Mouse (Mus musculus): Measurements from ENCODE around the gene Kcnn1. TPM values are rescaled to one million over a fixed set of nuclear protein-coding genes. Genes with fewer than 3 reads are reported as not detected.

Gene Kcnn1
- polyA plus RNA-seq, 1 experiment: 6.4 TPM

GRCm38 (mm10) chr8:70821992-70822391 is 41.1 kb downstream of the Kcnn1 start:
- Histone ChIP-seq H3K27ac (ENCODE audit: control insufficient read depth, insufficient read depth, low read length) (no peak overlapping the region), H3K4me1 (replicated peaks; ENCODE audit: control insufficient read depth, insufficient read depth, low read length) (no peaks in the 10 kb centered on the region; the same call in 1 of the 2 replicates), H3K27me3 (ENCODE audit: control insufficient read depth, insufficient read depth, low read length) (no peaks in the 10 kb centered on the region), H3K4me3 (ENCODE audit: control insufficient read depth, insufficient read depth, low read length) (no peak overlapping the region), H3K36me3 (ENCODE audit: control insufficient read depth, insufficient read depth, low read length) (no peaks in the 10 kb centered on the region)
- 70% methylated on average over 11 of the region's 11 CpGs for WGBS
- DNase-seq: no peak
- TF ChIP-seq POLR2A (IDR thresholded peaks at IDR 0.05; ENCODE audit: control insufficient read depth, extremely low read depth, insufficient read depth, low read length, poor library complexity): no peak
- no peak for TF ChIP-seq CTCF (IDR thresholded peaks at IDR 0.05; ENCODE audit: borderline replicate concordance, control insufficient read depth, extremely low read depth, insufficient read depth, low read length, poor library complexity)

GRCm38 (mm10) chr8:70821399-70821962 is 41.6 kb downstream of the Kcnn1 start:
- H3K36me3 ChIP-seq (ENCODE audit: control insufficient read depth, insufficient read depth, low read length): no peaks in the 10 kb centered on the region
- 25% methylated on average over 30 of the region's 30 CpGs for WGBS
- H3K4me1 ChIP-seq (replicated peaks; ENCODE audit: control insufficient read depth, insufficient read depth, low read length): no peaks in the 10 kb centered on the region; the same call in 1 of the 2 replicates
- H3K27ac ChIP-seq (ENCODE audit: control insufficient read depth, insufficient read depth, low read length): no peak overlapping the region
- no peak overlapping the region for H3K4me3 ChIP-seq (ENCODE audit: control insufficient read depth, insufficient read depth, low read length)
- TF ChIP-seq CTCF (IDR thresholded peaks at IDR 0.05; ENCODE audit: borderline replicate concordance, control insufficient read depth, extremely low read depth, insufficient read depth, low read length, poor library complexity) (peak; percentile 99), POLR2A (IDR thresholded peaks at IDR 0.05; ENCODE audit: control insufficient read depth, extremely low read depth, insufficient read depth, low read length, poor library complexity) (no peak)
- peak; percentile 70 for DNase-seq
- H3K27me3 ChIP-seq (ENCODE audit: control insufficient read depth, insufficient read depth, low read length): no peaks in the 10 kb centered on the region

GRCm38 (mm10) chr8:70820101-70820935 is 42.7 kb downstream of the Kcnn1 start:
- TF ChIP-seq POLR2A (IDR thresholded peaks at IDR 0.05; ENCODE audit: control insufficient read depth, extremely low read depth, insufficient read depth, low read length, poor library complexity): no peak
- no peak for TF ChIP-seq CTCF (IDR thresholded peaks at IDR 0.05; ENCODE audit: borderline replicate concordance, control insufficient read depth, extremely low read depth, insufficient read depth, low read length, poor library complexity)
- Histone ChIP-seq H3K27me3 (ENCODE audit: control insufficient read depth, insufficient read depth, low read length) (no peaks in the 10 kb centered on the region), H3K4me3 (ENCODE audit: control insufficient read depth, insufficient read depth, low read length) (no peak overlapping the region), H3K27ac (ENCODE audit: control insufficient read depth, insufficient read depth, low read length) (no peak overlapping the region), H3K36me3 (ENCODE audit: control insufficient read depth, insufficient read depth, low read length) (no peaks in the 10 kb centered on the region), H3K4me1 (replicated peaks; ENCODE audit: control insufficient read depth, insufficient read depth, low read length) (no peaks in the 10 kb centered on the region; the same call in 1 of the 2 replicates)
- no peak for DNase-seq
- WGBS: 90% methylated on average over 31 of the region's 31 CpGs

DNA sequence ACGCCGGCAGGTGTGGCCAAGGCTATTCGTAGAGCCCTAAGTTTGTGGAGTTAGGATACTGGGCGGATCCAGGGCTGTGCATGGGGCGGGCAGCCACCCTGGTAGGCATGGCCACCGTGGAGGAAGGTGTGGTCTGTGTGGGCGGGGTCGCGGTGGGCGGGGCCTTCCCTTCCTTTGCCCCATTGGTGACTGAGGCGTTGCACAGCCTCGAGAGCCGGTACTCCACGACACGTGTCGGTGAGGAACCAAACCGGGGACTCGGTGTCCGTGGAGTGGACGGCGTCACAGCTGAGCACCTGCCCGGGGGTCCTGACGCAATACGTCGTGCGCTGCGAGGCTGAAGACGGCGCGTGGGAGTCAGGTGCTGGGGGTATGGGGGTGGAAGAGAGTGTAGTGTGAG is 46.4 kb downstream of the Kcnn1 start:
- no peak for DNase-seq
- H3K4me1 ChIP-seq (replicated peaks; ENCODE audit: control insufficient read depth, insufficient read depth, low read length): peaks cover 8% of the 10 kb centered on the region
- 0 out of 2 replicates have a peak, but pooled peaks cover 3% of the 10 kb centered on the region for H3K36me3 ChIP-seq (ENCODE audit: control insufficient read depth, insufficient read depth, low read length)
- no peak for TF ChIP-seq POLR2A (IDR thresholded peaks at IDR 0.05; ENCODE audit: control insufficient read depth, extremely low read depth, insufficient read depth, low read length, poor library complexity)
- no peak for TF ChIP-seq CTCF (IDR thresholded peaks at IDR 0.05; ENCODE audit: borderline replicate concordance, control insufficient read depth, extremely low read depth, insufficient read depth, low read length, poor library complexity)
- H3K27ac ChIP-seq (ENCODE audit: control insufficient read depth, insufficient read depth, low read length): no peak overlapping the region
- H3K4me3 ChIP-seq (ENCODE audit: control insufficient read depth, insufficient read depth, low read length): no peak overlapping the region
- WGBS: 82% methylated on average over 30 of the region's 30 CpGs
- no peaks in the 10 kb centered on the region for H3K27me3 ChIP-seq (ENCODE audit: control insufficient read depth, insufficient read depth, low read length)

DNA sequence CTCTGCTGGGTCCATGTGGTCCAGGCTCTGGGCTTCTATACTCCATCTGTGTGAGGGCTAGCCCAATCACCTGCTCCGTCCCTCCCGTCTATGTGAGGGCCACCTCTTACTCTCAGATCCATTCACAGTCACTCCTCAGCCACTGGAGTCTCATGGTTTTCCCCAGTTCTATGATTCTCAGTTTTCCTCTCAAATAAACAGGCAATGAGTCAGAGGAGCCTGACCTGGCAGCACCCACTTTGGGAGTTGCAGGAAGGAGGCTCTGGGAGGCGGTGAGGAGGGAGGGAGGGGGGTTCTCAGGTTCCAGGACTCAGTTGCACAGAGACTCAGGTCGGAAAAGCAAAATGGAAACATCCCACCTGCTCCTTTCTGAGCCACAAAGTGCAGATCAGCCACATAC is 50.2 kb downstream of the Kcnn1 start:
- no peak for TF ChIP-seq CTCF (IDR thresholded peaks at IDR 0.05; ENCODE audit: borderline replicate concordance, control insufficient read depth, extremely low read depth, insufficient read depth, low read length, poor library complexity)
- TF ChIP-seq POLR2A (IDR thresholded peaks at IDR 0.05; ENCODE audit: control insufficient read depth, extremely low read depth, insufficient read depth, low read length, poor library complexity): no peak
- Histone ChIP-seq H3K27ac (ENCODE audit: control insufficient read depth, insufficient read depth, low read length) (no peak overlapping the region), H3K36me3 (ENCODE audit: control insufficient read depth, insufficient read depth, low read length) (0 out of 2 replicates have a peak, but pooled peaks cover 3% of the 10 kb centered on the region), H3K4me3 (ENCODE audit: control insufficient read depth, insufficient read depth, low read length) (no peak overlapping the region), H3K4me1 (replicated peaks; ENCODE audit: control insufficient read depth, insufficient read depth, low read length) (peaks cover 44% of the 10 kb centered on the region), H3K27me3 (ENCODE audit: control insufficient read depth, insufficient read depth, low read length) (no peaks in the 10 kb centered on the region)
- 90% methylated on average over 4 of the region's 4 CpGs for WGBS
- no peak for DNase-seq

DNA sequence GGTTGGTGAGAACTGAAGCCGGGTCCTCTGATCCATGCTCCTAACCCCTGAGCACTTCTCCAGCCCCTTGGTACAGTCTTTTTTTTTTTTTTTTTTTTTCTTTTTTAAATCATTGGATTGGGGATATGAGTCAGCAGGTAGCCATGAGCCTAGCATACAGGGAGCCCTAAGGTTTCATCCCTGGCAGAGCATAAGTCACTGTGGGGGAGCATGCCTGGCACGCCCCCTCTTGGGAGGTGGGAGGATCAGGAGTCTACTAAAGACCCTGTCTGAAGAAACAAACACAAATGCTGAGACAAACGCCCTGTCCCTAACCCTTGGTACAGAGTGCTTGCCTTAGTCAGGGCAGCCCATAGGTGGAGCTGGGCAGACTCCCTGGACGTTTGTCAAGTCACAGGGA is 51.0 kb downstream of the Kcnn1 start:
- Histone ChIP-seq H3K4me1 (replicated peaks; ENCODE audit: control insufficient read depth, insufficient read depth, low read length) (peaks cover 52% of the 10 kb centered on the region), H3K36me3 (ENCODE audit: control insufficient read depth, insufficient read depth, low read length) (0 out of 2 replicates have a peak, but pooled peaks cover 3% of the 10 kb centered on the region)

More for the DNA sequence above, 51.0 kb downstream of the Kcnn1 start:
- Histone ChIP-seq H3K27me3 (ENCODE audit: control insufficient read depth, insufficient read depth, low read length) (no peaks in the 10 kb centered on the region), H3K27ac (ENCODE audit: control insufficient read depth, insufficient read depth, low read length) (no peak overlapping the region), H3K4me3 (ENCODE audit: control insufficient read depth, insufficient read depth, low read length) (no peak overlapping the region)
- no peak for TF ChIP-seq CTCF (IDR thresholded peaks at IDR 0.05; ENCODE audit: borderline replicate concordance, control insufficient read depth, extremely low read depth, insufficient read depth, low read length, poor library complexity)
- no peak for TF ChIP-seq POLR2A (IDR thresholded peaks at IDR 0.05; ENCODE audit: control insufficient read depth, extremely low read depth, insufficient read depth, low read length, poor library complexity)
- 73% methylated on average over 4 of the region's 4 CpGs for WGBS
- no peak for DNase-seq

All from thymus, adult 2 months (tissue).